Mouse (Mus musculus): ENCODE data around the gene Nisch. TPM values are rescaled to one million over a fixed set of nuclear protein-coding genes. Genes with fewer than 3 reads are reported as not detected.

Nisch gene
- polyA plus RNA-seq, 1 experiment from 2014 or later: 331 TPM

- Histone ChIP-seq H3K9me3 (replicated peaks; ENCODE audit: control insufficient read depth, low read length) (no peaks in the 10 kb centered on the region), H3K4me1 (ENCODE audit: control insufficient read depth, insufficient read depth, low read length) (peaks cover 56% of the 10 kb centered on the region), H3K27ac (ENCODE audit: low read length) (peak within 1 kb of the TSS; percentile 99), H3K9ac (ENCODE audit: low read length) (peak within 1 kb of the TSS; percentile 94), H3K4me2 (ENCODE audit: low read depth, low read length) (peak within 1 kb of the TSS; percentile 87), H3K4me3 (ENCODE audit: low read length) (peak within 1 kb of the TSS; percentile 87), H3K36me3 (ENCODE audit: control insufficient read depth, insufficient read depth) (peaks cover 6% of the 10 kb centered on the region), H3K27me3 (ENCODE audit: control insufficient read depth, insufficient read depth, low read length) (no peaks in the 10 kb centered on the region)
- WGBS: under 1% methylated on average over 33 of the region's 33 CpGs
- ATAC-seq (replicated peaks; ENCODE audit: extremely low read depth, insufficient read depth, low FRiP score): peak; percentile 92
These were observed 87.9 kb downstream of the Nisch start, which contains the start of gene Smim4 for GRCm38 (mm10) chr14:31128826-31129219. Gene Smim4 (minus strand): TSS chr14:31128956.

GRCm38 (mm10) chr14:31128101-31128825, 88.5 kb downstream of the Nisch start:
- Histone ChIP-seq H3K4me2 (ENCODE audit: low read depth, low read length) (peak overlapping the region; percentile 87), H3K4me1 (ENCODE audit: control insufficient read depth, insufficient read depth, low read length) (peaks cover 52% of the 10 kb centered on the region)
- ATAC-seq (replicated peaks; ENCODE audit: extremely low read depth, insufficient read depth, low FRiP score): peak; percentile 43

GRCm38 (mm10) chr14:31126826-31127225, 89.9 kb downstream of the Nisch start:
- Histone ChIP-seq H3K4me3 (ENCODE audit: low read length) (no peak overlapping the region), H3K9me3 (replicated peaks; ENCODE audit: control insufficient read depth, low read length) (no peaks in the 10 kb centered on the region), H3K9ac (ENCODE audit: low read length) (peak overlapping the region; percentile 25; the same call in 1 of the 2 replicates), H3K27ac (ENCODE audit: low read length) (no peak overlapping the region), H3K36me3 (ENCODE audit: control insufficient read depth, insufficient read depth) (peaks cover 8% of the 10 kb centered on the region), H3K4me2 (ENCODE audit: low read depth, low read length) (peak overlapping the region; percentile 50; the same call in 1 of the 2 replicates), H3K27me3 (ENCODE audit: control insufficient read depth, insufficient read depth, low read length) (no peaks in the 10 kb centered on the region), H3K4me1 (ENCODE audit: control insufficient read depth, insufficient read depth, low read length) (peaks cover 37% of the 10 kb centered on the region)
- WGBS: 91% methylated on average over 8 of the region's 8 CpGs
- ATAC-seq (replicated peaks; ENCODE audit: extremely low read depth, insufficient read depth, low FRiP score): no peak

More at GRCm38 (mm10) chr14:31128101-31128825, 88.5 kb downstream of the Nisch start:
- H3K4me3 ChIP-seq (ENCODE audit: low read length): peak overlapping the region; percentile 87
- no peaks in the 10 kb centered on the region for H3K27me3 ChIP-seq (ENCODE audit: control insufficient read depth, insufficient read depth, low read length)
- H3K9ac ChIP-seq (ENCODE audit: low read length): peak overlapping the region; percentile 94
- H3K9me3 ChIP-seq (replicated peaks; ENCODE audit: control insufficient read depth, low read length): no peaks in the 10 kb centered on the region
- 2% methylated on average over 23 of the region's 23 CpGs for WGBS
- H3K27ac ChIP-seq (ENCODE audit: low read length): peak overlapping the region; percentile 99
- peaks cover 6% of the 10 kb centered on the region for H3K36me3 ChIP-seq (ENCODE audit: control insufficient read depth, insufficient read depth)

GRCm38 (mm10) chr14:31125106-31126075, 91.4 kb downstream of the Nisch start:
- Histone ChIP-seq H3K4me3 (ENCODE audit: low read length) (no peak overlapping the region), H3K9me3 (replicated peaks; ENCODE audit: control insufficient read depth, low read length) (no peaks in the 10 kb centered on the region), H3K27me3 (ENCODE audit: control insufficient read depth, insufficient read depth, low read length) (no peaks in the 10 kb centered on the region), H3K4me2 (ENCODE audit: low read depth, low read length) (peak overlapping the region; percentile 21; the same call in 1 of the 2 replicates), H3K27ac (ENCODE audit: low read length) (peak overlapping the region; percentile 55), H3K36me3 (ENCODE audit: control insufficient read depth, insufficient read depth) (peaks cover 12% of the 10 kb centered on the region), H3K4me1 (ENCODE audit: control insufficient read depth, insufficient read depth, low read length) (peaks cover 34% of the 10 kb centered on the region), H3K9ac (ENCODE audit: low read length) (no peak overlapping the region)
- WGBS: 48% methylated on average over 9 of the region's 9 CpGs
- no peak for ATAC-seq (replicated peaks; ENCODE audit: extremely low read depth, insufficient read depth, low FRiP score)

Other genes starting within 250 kb of the Nisch start
- gene Glt8d1, start 215.5 kb downstream of the Nisch start, polyA plus RNA-seq (2015; fragmentation: Nextera tagmentation; extraction: Ambion mirVana): 43.7 and 45.2 TPM in 2 replicates
- 337 and 339 TPM in 2 replicates for gene Spcs1, start 215.3 kb downstream of the Nisch start, polyA plus RNA-seq (2015; fragmentation: Nextera tagmentation; extraction: Ambion mirVana)
- gene Pbrm1, start 197.8 kb downstream of the Nisch start, polyA plus RNA-seq (2015; fragmentation: Nextera tagmentation; extraction: Ambion mirVana): 97.9 and 98.3 TPM in 2 replicates
- gene Gnl3, start 197.8 kb downstream of the Nisch start, polyA plus RNA-seq (2015; fragmentation: Nextera tagmentation; extraction: Ambion mirVana): 53.1 and 63.0 TPM in 2 replicates
- gene Smim4, start 88.0 kb downstream of the Nisch start, polyA plus RNA-seq (2015; fragmentation: Nextera tagmentation; extraction: Ambion mirVana): 90.4 and 95.8 TPM in 2 replicates
- gene Nt5dc2, start 85.9 kb downstream of the Nisch start, polyA plus RNA-seq (2015; fragmentation: Nextera tagmentation; extraction: Ambion mirVana): 288 and 319 TPM in 2 replicates
- 36.6 and 43.8 TPM in 2 replicates for gene Stab1, start 48.3 kb downstream of the Nisch start, polyA plus RNA-seq (2015; fragmentation: Nextera tagmentation; extraction: Ambion mirVana)
- 4,861 and 5,105 TPM in 2 replicates for gene Tnnc1, start 8.6 kb downstream of the Nisch start, polyA plus RNA-seq (2015; fragmentation: Nextera tagmentation; extraction: Ambion mirVana)
- 0.97 TPM in 2 replicates for gene Sema3g, start 914 bp upstream of the Nisch start, polyA plus RNA-seq (2015; fragmentation: Nextera tagmentation; extraction: Ambion mirVana)
- gene Phf7, start 34.4 kb upstream of the Nisch start, polyA plus RNA-seq (2015; fragmentation: Nextera tagmentation; extraction: Ambion mirVana): 9.5 TPM in 2 replicates
- 54.5 and 56.4 TPM in 2 replicates for gene Bap1, start 34.5 kb upstream of the Nisch start, polyA plus RNA-seq (2015; fragmentation: Nextera tagmentation; extraction: Ambion mirVana)
- 0.54 and 0.92 TPM in 2 replicates for gene Dnah1, start 107.0 kb upstream of the Nisch start, polyA plus RNA-seq (2015; fragmentation: Nextera tagmentation; extraction: Ambion mirVana)
- gene Capn7, start 119.7 kb upstream of the Nisch start, polyA plus RNA-seq (2015; fragmentation: Nextera tagmentation; extraction: Ambion mirVana): 40.3 and 41.9 TPM in 2 replicates
- gene Sh3bp5, start 219.1 kb upstream of the Nisch start, polyA plus RNA-seq (2015; fragmentation: Nextera tagmentation; extraction: Ambion mirVana): 25.8 and 26.4 TPM in 2 replicates